Mouse (Mus musculus): ENCODE results near the gene Ube4a. TPM values are rescaled to one million over a fixed set of nuclear protein-coding genes. Genes with fewer than 3 reads are reported as not detected.
"Not testable (repeated sequence)": the region's sequence is repeated elsewhere in the genome, so short reads cannot be mapped to it uniquely, and the experiment has no call there.

The Ube4a gene
- total RNA-seq, 2 experiments from 2014 or later = 92.4 to 104 TPM

- DNase-seq (ENCODE audit: low spot score in 2 of 2) = no peak
These were observed 16.3 kb upstream of the Ube4a start, which contains the start of gene Cd3d for GRCm38 (mm10) chr9:44981676-44982075. Gene Cd3d (plus strand): TSS chr9:44981786.

- no peak for DNase-seq (ENCODE audit: low spot score in 2 of 2)
These were observed 15.7 kb upstream of the Ube4a start for GRCm38 (mm10) chr9:44981104-44981503.

GRCm38 (mm10) chr9:44980242-44980641, 14.8 kb upstream of the Ube4a start, which contains the start of gene Cd3g:
Gene Cd3g (minus strand): TSS chr9:44980431.
- DNase-seq (ENCODE audit: low spot score in 2 of 2) = no peak

GRCm38 (mm10) chr9:44979806-44980205, 14.4 kb upstream of the Ube4a start:
- DNase-seq (ENCODE audit: low spot score in 2 of 2) = no peak

GRCm38 (mm10) chr9:44977813-44978212, 12.4 kb upstream of the Ube4a start:
- no peak for DNase-seq (ENCODE audit: low spot score in 2 of 2)

GRCm38 (mm10) chr9:44969450-44969849, 4.0 kb upstream of the Ube4a start:
- DNase-seq (ENCODE audit: low spot score in 2 of 2) = no peak

GRCm38 (mm10) chr9:44967763-44968162, 2.4 kb upstream of the Ube4a start:
- not testable (repeated sequence) for DNase-seq (ENCODE audit: low spot score in 2 of 2)

GRCm38 (mm10) chr9:44966815-44967242, 1.4 kb upstream of the Ube4a start:
- DNase-seq (ENCODE audit: low spot score in 2 of 2) = peak; percentile 59 to 67

GRCm38 (mm10) chr9:44965833-44966466, 550 bp upstream of the Ube4a start:
- no peak for DNase-seq (ENCODE audit: low spot score in 2 of 2)

- DNase-seq (ENCODE audit: low spot score in 2 of 2) = no peak
These were observed 11.0 kb downstream of the Ube4a start for GRCm38 (mm10) chr9:44954432-44954831.

GRCm38 (mm10) chr9:44947836-44948235, 17.6 kb downstream of the Ube4a start:
- DNase-seq (ENCODE audit: low spot score in 2 of 2) = no peak

- DNase-seq (ENCODE audit: low spot score in 2 of 2) = no peak
These were observed 19.2 kb downstream of the Ube4a start for GRCm38 (mm10) chr9:44946185-44946695.

- DNase-seq (ENCODE audit: low spot score in 2 of 2) = no peak
These were observed 23.0 kb downstream of the Ube4a start for GRCm38 (mm10) chr9:44942421-44942820.

GRCm38 (mm10) chr9:44941756-44942155, 23.6 kb downstream of the Ube4a start:
- DNase-seq (ENCODE audit: low spot score in 2 of 2) = no peak

GRCm38 (mm10) chr9:44921543-44921942, 43.9 kb downstream of the Ube4a start:
- DNase-seq (ENCODE audit: low spot score in 2 of 2) = no peak

- no peak for DNase-seq (ENCODE audit: low spot score in 2 of 2)
These were observed 44.3 kb downstream of the Ube4a start for GRCm38 (mm10) chr9:44921123-44921468.

- DNase-seq (ENCODE audit: low spot score in 2 of 2) = peak; percentile 78 to 87
These were observed 44.9 kb downstream of the Ube4a start, which contains the start of gene Atp5l for GRCm38 (mm10) chr9:44920374-44921122. Gene Atp5l (minus strand): TSS chr9:44920742.

GRCm38 (mm10) chr9:44919606-44920005, 45.8 kb downstream of the Ube4a start:
- no peak for DNase-seq (ENCODE audit: low spot score in 2 of 2)

GRCm38 (mm10) chr9:44916196-44916595, 49.2 kb downstream of the Ube4a start:
- peak; percentile 36 to 48 for DNase-seq (ENCODE audit: low spot score in 2 of 2)

- DNase-seq (ENCODE audit: low spot score in 2 of 2) = no peak
These were observed 50.7 kb downstream of the Ube4a start for GRCm38 (mm10) chr9:44914706-44915105.

GRCm38 (mm10) chr9:44911365-44911764, 54.0 kb downstream of the Ube4a start:
- no peak for DNase-seq (ENCODE audit: low spot score in 2 of 2)

- DNase-seq (ENCODE audit: low spot score in 2 of 2) = peak in 1 of 2 experiments; percentile 19
These were observed 59.8 kb downstream of the Ube4a start for GRCm38 (mm10) chr9:44905620-44906019.

All from layer of hippocampus, postnatal 10 days (tissue).